8 mouse cellular contexts compared by ENCODE assay signal in the genomic region with DNA sequence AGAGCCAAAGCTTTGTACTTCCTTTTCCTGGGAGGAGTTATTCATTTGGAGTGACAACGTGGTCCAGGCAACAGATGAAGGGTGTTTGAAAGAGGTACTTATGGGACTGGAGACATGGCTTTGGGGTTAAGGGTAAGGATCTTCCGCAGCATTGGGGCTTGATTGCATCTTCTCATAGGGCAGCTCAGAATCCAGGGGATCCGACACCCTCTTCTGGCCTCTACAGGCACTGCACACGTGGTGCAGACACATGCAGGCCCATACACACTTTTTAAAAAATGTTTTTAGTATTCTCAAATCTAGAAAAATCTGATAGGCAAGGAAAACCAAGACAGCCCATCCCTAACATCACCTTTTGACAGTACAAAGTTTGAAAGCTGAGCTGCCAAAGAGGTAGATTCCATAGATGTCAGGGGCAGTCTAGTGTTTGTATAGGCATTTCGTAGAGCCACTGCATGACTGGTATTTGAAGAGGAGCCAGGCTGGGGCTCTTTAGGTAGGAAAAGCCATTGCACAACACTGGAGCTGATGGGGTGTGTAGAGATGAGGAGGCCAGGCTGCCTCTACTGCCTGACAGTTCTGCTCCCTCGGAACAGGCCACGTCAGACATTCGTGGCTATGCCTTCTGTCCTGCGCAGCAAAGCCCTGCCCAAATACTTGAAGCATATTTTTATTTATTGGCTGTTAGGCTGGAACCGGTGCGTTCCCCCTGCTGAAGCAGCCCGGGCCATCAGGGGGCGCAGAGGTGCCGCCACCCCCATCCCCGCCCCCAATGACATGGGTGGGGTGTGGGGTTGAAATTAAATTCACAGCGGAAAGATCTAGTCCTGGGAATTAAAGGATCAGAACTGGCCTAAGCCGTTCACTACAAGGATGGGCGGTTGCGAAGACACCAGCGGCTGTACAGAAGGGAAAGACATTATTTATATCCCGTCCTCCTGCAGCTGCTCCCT. TPM values are rescaled to one million over a fixed set of nuclear protein-coding genes. Genes with fewer than 3 reads are reported as not detected.
DNase-seq lines count a peak whose midpoint lies in the region; ATAC-seq lines count a peak whose summit lies in the region.

No protein-coding gene starts in this region.

- peak overlapping the region; percentile 19; the same call in 1 of the 2 replicates for H3K9ac ChIP-seq in kidney, embryonic 16.5 days (replicated peaks; ENCODE audit: low read length)

- H3K4me2 ChIP-seq in kidney, embryonic 16.5 days (replicated peaks; ENCODE audit: low read depth, low read length), result peak overlapping the region; percentile 56

- 0 out of 2 replicates have a peak overlapping the region, but pooled peaks have one; percentile 26 for H3K27ac ChIP-seq in kidney, embryonic 16.5 days (ENCODE audit: low read length)

- H3K9me3 ChIP-seq in kidney, embryonic 16.5 days (ENCODE audit: low read length), result no peaks in the 10 kb centered on the region

- peaks cover 32% of the 10 kb centered on the region for H3K4me1 ChIP-seq in kidney, embryonic 16.5 days (ENCODE audit: insufficient read depth, low read length)

- peaks cover 9% of the 10 kb centered on the region for H3K36me3 ChIP-seq in kidney, embryonic 16.5 days (ENCODE audit: insufficient read depth, low read length)

- DNase-seq in thymus, postnatal 4 days, result peak; percentile 35
- no peak for DNase-seq in thymus, postnatal 36 days
- DNase-seq in heart, adult 8-10 months (ENCODE audit: low spot score), result peak; percentile 58
- DNase-seq in lung, postnatal 4 days, result peak; percentile 65 to 81
- no peak for DNase-seq in left cerebral cortex, adult 9 months (ENCODE audit: low spot score in 2 of 2)
- no peak for DNase-seq in spleen, postnatal 4 days (ENCODE audit: low spot score in 2 of 2)
- DNase-seq in gastrocnemius, postnatal 10 days, result no peak

- peaks cover 50% of the 10 kb centered on the region for H3K27me3 ChIP-seq in kidney, embryonic 16.5 days (ENCODE audit: insufficient read depth, low read length)

- peak overlapping the region; percentile 41 for H3K4me3 ChIP-seq in kidney, embryonic 16.5 days (ENCODE audit: low read length)

- no peak for ATAC-seq in kidney, embryonic 16.5 days (ENCODE audit: low FRiP score, low TSS enrichment)

- WGBS in kidney, embryonic 16.5 days, result 24% methylated on average over 21 of the region's 21 CpGs

RNA-seq across cellular contexts. Expression of a gene that starts 1.2 kb away (rescaled TPM):
- 10 to 100 TPM; 53.1 to 62.0 (median 57.0) TPM for total RNA-seq in heart, adult 8-10 months (2022)
- 87.0 and 96.5 TPM in 2 replicates for polyA plus RNA-seq in kidney, embryonic 16.5 days (2015; fragmentation: Nextera tagmentation; extraction: Ambion mirVana)
- total RNA-seq in gastrocnemius, postnatal 10 days (2021), result 10 to 100 TPM; 50.9 to 53.8 TPM

RNA-seq across cellular contexts. Expression of a gene that starts 12.3 kb away (rescaled TPM):
- 1 to 10 TPM; 1.9 to 5.2 (median 3.7) TPM for total RNA-seq in heart, adult 8-10 months (2022)
- polyA plus RNA-seq in kidney, embryonic 16.5 days (2015; fragmentation: Nextera tagmentation; extraction: Ambion mirVana), result 2.4 and 2.8 TPM in 2 replicates
- total RNA-seq in gastrocnemius, postnatal 10 days (2021), result 1 to 10 TPM; 3.4 to 5.4 TPM

RNA-seq across cellular contexts. Expression of a gene that starts 26.0 kb away (rescaled TPM):
- 10 to 100 TPM in 2 of 4 experiments, 1 to 10 TPM in 2; 4.8 to 11.7 (median 8.5) TPM for total RNA-seq in heart, adult 8-10 months (2022)
- polyA plus RNA-seq in kidney, embryonic 16.5 days (2015; fragmentation: Nextera tagmentation; extraction: Ambion mirVana), result 2.1 and 2.6 TPM in 2 replicates
- 1 to 10 TPM; 2.8 to 5.1 TPM for total RNA-seq in gastrocnemius, postnatal 10 days (2021)

RNA-seq across cellular contexts. Expression of a gene that starts 28.8 kb away (rescaled TPM):
- 10 to 100 TPM in 1 of 4 experiments, 1 to 10 TPM in 3; 8.4 to 10.0 (median 9.1) TPM for total RNA-seq in heart, adult 8-10 months (2022)
- 13.2 and 13.6 TPM in 2 replicates for polyA plus RNA-seq in kidney, embryonic 16.5 days (2015; fragmentation: Nextera tagmentation; extraction: Ambion mirVana)
- 1 to 10 TPM; 4.0 to 4.4 TPM for total RNA-seq in gastrocnemius, postnatal 10 days (2021)

RNA-seq across cellular contexts. Expression of a gene that starts 37.6 kb away (rescaled TPM):
- total RNA-seq in heart, adult 8-10 months (2022), result 1 to 10 TPM; 3.5 to 7.7 (median 5.4) TPM
- 18.1 and 20.0 TPM in 2 replicates for polyA plus RNA-seq in kidney, embryonic 16.5 days (2015; fragmentation: Nextera tagmentation; extraction: Ambion mirVana)
- total RNA-seq in gastrocnemius, postnatal 10 days (2021), result 10 to 100 TPM in 1 of 2 experiments, 1 to 10 TPM in 1; 8.9 to 12.3 TPM

Comparison
In these comparisons a context has a peak if more than half of its experiments do, and no peak if none do; other contexts are left out.
1. DNase-seq: peak in thymus, postnatal 4 days (single experiment), heart, adult 8-10 months (single experiment) and lung, postnatal 4 days (2 of 2); none in thymus, postnatal 36 days (0 of 2), left cerebral cortex, adult 9 months (0 of 2), spleen, postnatal 4 days (0 of 2) and gastrocnemius, postnatal 10 days (single experiment).